Mouse (Mus musculus) cerebral cortex, adult 2 months (tissue): ENCODE results near the gene Smarcc1.

ENCODE experiments used
- WGBS: fragments of 180-500 bp; shearing (Covaris S2); methylation state at CpG from one replicate; pipeline ENCODE4 v1.1.7; 2018; 5-methylcytosine and 5-hydroxymethylcytosine counted together

Gene Smarcc1

GRCm38 (mm10) chr9:110131525-110132197, 14.2 kb downstream of the Smarcc1 start:
- WGBS: under 1% methylated on average over 64 of the region's 64 CpGs

GRCm38 (mm10) chr9:110132201-110132605, 14.7 kb downstream of the Smarcc1 start:
- under 1% methylated on average over 38 of the region's 38 CpGs for WGBS

DNA sequence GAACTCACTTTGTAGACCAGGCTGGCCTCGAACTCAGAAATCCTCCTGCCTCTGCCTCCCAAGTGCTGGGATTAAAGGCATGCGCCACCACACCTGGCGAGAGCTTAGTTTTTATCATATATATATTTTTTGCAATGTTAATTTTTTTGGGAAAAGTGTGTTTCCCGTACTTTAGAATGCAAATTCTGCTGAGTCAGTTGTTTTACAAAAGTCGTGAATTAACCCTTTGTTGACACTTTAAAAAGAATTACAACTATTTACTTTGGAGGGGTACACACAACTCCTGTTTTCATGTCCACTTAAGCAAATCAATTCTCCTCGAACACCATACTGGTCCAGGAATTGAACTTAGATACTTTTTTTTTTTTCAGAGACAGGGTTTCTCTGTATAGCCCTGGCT, 15.4 kb downstream of the Smarcc1 start:
- 56% methylated on average over 6 of the region's 6 CpGs for WGBS

DNA sequence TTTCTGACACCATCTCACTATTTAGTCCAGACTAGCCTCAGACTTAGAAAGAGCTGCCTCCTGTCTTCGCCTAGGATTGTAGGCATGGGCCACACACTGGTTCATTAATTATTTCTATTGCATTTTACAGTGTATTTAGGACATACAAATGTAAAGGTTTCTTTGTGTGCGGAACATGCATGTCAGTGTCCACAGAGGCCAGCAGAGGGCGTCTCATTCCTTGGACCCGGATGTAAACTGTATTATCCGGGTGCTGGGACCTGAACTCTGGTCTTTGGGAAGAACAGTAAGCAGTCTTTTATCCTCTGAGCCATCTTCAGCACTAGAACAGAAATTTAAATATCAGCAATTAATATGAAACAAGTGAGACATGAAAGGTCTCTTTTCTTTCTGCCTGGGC, 16.7 kb downstream of the Smarcc1 start:
- 85% methylated on average over 5 of the region's 5 CpGs for WGBS

DNA sequence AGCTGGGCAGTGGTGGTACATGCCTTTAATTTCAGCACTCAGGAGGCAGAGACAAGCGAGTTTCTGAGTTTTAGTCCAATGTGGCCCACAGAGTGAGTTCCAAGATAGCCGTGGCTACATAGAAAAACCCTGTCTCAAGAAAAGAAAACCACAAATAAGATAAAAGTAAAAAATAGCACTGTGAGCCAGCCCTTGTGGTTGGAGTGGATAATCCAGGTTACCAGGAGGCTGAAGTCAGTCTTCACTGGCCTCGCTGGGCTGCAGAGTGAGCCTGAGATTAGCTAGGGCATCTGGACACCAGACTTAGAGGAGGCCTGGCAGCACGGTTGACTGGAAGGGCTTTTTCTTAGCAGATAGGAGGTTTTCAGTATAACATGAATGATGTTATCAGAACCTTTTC, 21.6 kb downstream of the Smarcc1 start:
- WGBS: 69% methylated on average over 4 of the region's 4 CpGs

DNA sequence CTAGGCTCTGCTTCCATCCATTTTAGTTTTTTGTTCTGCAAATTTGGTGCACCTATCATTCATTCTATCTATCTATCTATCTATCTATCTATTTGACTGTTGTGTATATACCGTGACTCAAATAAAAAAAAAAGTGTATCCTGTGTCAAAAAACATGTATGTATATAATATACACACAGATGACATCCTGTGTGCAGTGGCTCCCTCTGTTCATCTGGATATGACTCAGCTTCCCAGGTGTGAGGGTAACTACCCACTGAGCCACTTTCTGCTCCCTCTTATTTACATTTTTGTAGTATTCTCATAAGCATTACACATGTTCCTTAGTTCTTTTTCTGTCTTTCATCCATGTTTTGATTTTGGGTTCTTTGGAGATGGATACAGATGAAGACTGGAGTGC, 24.6 kb downstream of the Smarcc1 start:
- WGBS: 88% methylated on average over 1 of the region's 1 CpGs

GRCm38 (mm10) chr9:110148598-110148997, 31.1 kb downstream of the Smarcc1 start:
- WGBS: 87% methylated on average over 2 of the region's 2 CpGs

GRCm38 (mm10) chr9:110159036-110159435, 41.5 kb downstream of the Smarcc1 start:
- WGBS: 100% methylated on average over 1 of the region's 1 CpGs

DNA sequence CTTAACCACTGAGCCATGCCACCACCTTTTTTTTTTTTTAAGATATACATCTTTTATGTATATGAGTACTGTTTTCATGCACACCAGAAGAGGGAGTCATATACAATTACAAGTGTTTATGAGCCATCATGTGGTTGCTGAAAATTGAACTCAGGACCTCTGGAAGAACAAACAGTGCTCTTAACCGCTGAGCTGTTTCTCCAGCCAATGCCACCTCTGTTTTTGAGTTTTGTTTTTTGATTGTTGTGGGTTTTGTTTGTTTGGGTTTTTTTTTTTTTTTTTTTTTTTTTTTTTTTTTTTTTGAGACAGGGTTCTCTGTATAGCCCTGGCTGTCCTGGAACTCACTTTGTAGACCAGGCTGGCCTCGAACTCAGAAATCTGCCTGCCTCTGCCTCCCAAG, 43.0 kb downstream of the Smarcc1 start:
- WGBS: 94% methylated on average over 2 of the region's 2 CpGs

DNA sequence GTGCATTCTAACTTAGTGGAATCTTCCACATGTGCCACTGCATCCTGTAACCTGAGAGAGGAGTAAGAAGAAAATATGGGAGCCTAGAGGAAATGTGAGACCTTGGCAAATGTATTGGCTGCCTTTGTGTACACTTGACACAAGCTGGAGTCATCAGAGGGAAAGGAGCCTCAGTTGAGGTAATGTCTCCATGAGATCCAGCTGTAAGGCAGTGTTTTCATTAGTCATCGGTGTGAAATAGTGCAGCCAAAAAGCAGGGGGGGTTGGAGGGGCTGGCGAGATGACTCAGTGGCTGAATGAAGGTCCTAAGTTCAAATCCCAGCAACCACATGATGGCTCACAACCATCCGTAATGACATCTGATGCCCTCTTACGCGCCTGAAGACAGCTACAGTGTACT, 44.9 kb downstream of the Smarcc1 start:
- 90% methylated on average over 5 of the region's 5 CpGs for WGBS

GRCm38 (mm10) chr9:110163071-110163470, 45.6 kb downstream of the Smarcc1 start:
- 67% methylated on average over 2 of the region's 2 CpGs for WGBS

GRCm38 (mm10) chr9:110170858-110171257, 53.4 kb downstream of the Smarcc1 start:
- 40% methylated on average over 5 of the region's 5 CpGs for WGBS

DNA sequence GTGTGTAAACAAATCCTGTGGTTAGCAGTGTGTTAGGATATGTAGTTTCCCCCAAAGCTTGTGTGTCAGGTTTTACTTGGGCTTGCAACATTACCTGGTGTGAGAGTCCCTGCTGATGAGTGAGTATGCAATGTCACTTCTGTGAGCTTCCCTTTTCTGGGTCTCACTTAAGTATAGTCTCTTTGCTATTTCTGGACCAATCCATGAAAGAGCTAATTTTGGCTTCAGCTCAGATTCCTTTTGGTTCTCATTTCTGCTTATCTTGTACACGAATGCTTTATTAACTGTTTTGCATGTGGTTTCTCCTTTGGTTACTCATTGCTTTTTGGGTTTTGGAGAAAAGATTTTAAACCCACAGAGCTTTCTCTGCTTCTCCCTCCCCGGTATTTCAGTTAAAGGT, 82.4 kb downstream of the Smarcc1 start:
- WGBS: 35% methylated on average over 2 of the region's 2 CpGs

- WGBS: 21% methylated on average over 15 of the region's 15 CpGs
Measured at GRCm38 (mm10) chr9:110205526-110206404, 88.3 kb downstream of the Smarcc1 start.

- WGBS: 33% methylated on average over 2 of the region's 2 CpGs
Measured at GRCm38 (mm10) chr9:110206437-110206836, 88.9 kb downstream of the Smarcc1 start.

- 74% methylated on average over 7 of the region's 7 CpGs for WGBS
Measured at GRCm38 (mm10) chr9:110208265-110208664, 90.8 kb downstream of the Smarcc1 start.

DNA sequence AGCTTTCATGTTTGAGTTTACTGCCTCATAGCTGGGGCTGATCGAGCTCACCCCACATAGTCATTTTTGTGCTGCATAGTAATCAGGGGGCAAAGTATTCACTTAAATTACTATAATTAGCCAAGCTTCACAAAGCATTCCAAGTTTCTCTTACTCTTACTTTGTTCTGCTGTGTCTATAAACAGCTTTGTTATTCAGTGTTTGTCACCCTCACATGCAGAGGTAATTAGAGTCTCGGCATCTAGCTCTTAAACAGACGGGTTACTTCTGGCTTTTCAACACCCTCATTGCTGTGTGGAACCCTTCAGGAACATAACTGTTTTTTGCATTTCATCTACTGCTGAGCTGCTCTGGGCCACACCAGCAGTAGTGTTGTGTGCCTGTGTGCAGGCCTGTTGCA, 91.5 kb downstream of the Smarcc1 start:
- WGBS: 37% methylated on average over 3 of the region's 3 CpGs

DNA sequence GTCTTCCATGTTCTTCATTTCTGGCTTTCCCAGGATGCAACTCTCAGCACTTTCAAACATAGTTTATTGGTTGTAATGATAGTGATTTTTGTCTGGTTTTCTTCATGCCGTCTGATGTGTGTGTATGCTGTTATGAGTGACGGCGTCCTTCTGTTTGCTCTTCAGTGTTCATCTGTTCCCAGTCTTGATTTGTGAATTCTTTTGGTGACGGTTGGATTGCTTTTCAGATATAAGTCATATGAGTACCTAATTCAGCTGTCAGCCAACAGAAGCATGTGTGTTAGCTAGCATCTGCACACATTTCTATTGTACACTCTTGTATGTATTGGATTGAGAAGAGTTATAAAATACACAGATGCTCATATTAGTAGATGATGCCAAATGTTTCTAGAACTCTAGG, 106.8 kb downstream of the Smarcc1 start:
- 59% methylated on average over 4 of the region's 4 CpGs for WGBS

GRCm38 (mm10) chr9:110226191-110226590, 108.7 kb downstream of the Smarcc1 start:
- WGBS: 81% methylated on average over 4 of the region's 4 CpGs

DNA sequence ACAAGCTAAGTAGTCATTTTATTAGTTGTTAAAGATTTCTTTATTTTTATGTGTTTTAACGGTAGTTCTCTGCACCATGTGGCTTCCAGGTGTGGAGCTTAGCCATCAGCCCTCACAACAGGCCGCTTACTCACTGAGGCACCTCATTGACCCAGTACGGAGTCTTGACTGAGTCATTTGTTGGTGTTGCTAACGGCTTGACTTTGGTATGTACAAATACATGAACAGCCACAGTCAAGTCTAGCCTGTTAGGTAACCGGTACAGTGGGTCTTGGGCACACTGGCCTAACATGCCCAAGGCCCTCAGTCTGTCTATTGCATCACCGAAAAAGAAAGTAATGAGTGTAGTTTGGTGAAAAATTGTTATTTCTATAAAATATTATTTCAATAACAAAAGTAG, 111.2 kb downstream of the Smarcc1 start:
- 93% methylated on average over 6 of the region's 6 CpGs for WGBS

- 82% methylated on average over 1 of the region's 1 CpGs for WGBS
Measured at GRCm38 (mm10) chr9:110229112-110229511, 111.6 kb downstream of the Smarcc1 start.

- 43% methylated on average over 10 of the region's 10 CpGs for WGBS
Measured at GRCm38 (mm10) chr9:110229566-110230248, 112.2 kb downstream of the Smarcc1 start.
